Mouse (Mus musculus): ENCODE results near the gene Obscn. TPM values are rescaled to one million over a fixed set of nuclear protein-coding genes. Genes with fewer than 3 reads are reported as not detected.
"Not testable (repeated sequence)": the region's sequence is repeated elsewhere in the genome, so short reads cannot be mapped to it uniquely, and the experiment has no call there.

Gene Obscn
- polyA plus RNA-seq, 1 experiment from 2014 or later: 0.70 TPM

DNA sequence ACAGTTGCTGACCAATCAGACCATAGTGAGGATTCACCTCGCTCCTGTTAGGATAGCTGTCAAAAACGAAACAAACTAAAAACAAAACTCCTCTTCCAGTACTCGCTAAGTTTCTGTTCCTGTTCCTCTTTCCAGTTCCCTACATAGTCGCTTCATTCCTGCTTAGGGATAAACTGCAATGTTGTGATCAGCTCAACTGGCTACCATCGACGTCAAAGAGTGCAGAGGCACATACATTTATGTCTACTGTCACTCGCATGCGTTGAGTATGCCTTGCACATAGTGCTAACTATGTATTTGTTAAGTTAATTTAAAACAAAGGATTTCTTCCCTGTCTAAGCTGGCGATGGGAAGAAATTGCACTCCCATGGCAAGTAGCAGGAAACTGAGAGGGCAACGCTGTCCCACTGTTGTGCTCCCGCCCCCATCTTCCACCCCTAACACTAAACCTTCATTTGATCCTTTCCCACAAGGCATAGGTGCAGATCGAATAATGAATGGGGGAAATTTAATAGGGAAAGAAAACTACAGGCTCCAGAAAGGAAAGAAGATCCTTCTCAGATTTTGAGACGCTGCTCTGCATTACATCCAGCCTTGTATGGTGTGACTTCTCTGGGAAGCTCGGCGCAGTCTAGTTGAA lies 176.9 kb downstream of the Obscn start:
- no peak for ATAC-seq (ENCODE audit: insufficient number of reproducible peaks, insufficient read depth, low FRiP score, low TSS enrichment, low read depth)
- 39% methylated on average over 15 of the region's 15 CpGs for WGBS
- Histone ChIP-seq H3K27me3 (peaks cover 51% of the 10 kb centered on the region), H3K9ac (replicated peaks) (no peak overlapping the region), H3K27ac (no peak overlapping the region), H3K4me2 (peak overlapping the region; percentile 65), H3K9me3 (peaks cover 8% of the 10 kb centered on the region), H3K36me3 (peaks cover 12% of the 10 kb centered on the region), H3K4me1 (replicated peaks) (peaks cover 26% of the 10 kb centered on the region), H3K4me3 (replicated peaks) (peak overlapping the region; percentile 44)

DNA sequence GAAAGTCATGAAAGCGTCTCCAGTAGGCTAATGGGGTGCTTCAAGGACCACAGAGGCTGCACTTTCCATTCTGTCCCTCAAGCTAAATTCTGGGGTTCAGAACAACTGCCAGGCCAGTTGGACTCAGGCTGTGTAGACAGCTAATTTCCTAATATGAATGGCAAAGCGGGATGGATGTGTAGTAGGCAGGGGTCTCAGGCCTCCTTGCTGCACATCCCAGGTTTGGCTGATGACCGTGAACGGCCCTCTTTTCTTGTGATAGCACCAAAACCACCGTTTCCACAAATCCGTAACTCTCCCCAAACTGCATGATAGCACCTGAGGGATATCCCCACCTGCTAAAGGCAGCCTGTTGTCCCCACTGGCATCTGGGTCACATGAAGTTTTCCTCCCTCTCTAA lies 177.7 kb downstream of the Obscn start:
- H3K27ac ChIP-seq: no peak overlapping the region
- no peak for ATAC-seq (ENCODE audit: insufficient number of reproducible peaks, insufficient read depth, low FRiP score, low TSS enrichment, low read depth)
- no peak overlapping the region for H3K4me3 ChIP-seq (replicated peaks)
- no peak overlapping the region for H3K9ac ChIP-seq (replicated peaks)
- H3K36me3 ChIP-seq: peaks cover 12% of the 10 kb centered on the region
- no peak overlapping the region for H3K4me2 ChIP-seq
- H3K9me3 ChIP-seq: peaks cover 8% of the 10 kb centered on the region
- peaks cover 29% of the 10 kb centered on the region for H3K4me1 ChIP-seq (replicated peaks)
- H3K27me3 ChIP-seq: peaks cover 44% of the 10 kb centered on the region
- 87% methylated on average over 6 of the region's 6 CpGs for WGBS

DNA sequence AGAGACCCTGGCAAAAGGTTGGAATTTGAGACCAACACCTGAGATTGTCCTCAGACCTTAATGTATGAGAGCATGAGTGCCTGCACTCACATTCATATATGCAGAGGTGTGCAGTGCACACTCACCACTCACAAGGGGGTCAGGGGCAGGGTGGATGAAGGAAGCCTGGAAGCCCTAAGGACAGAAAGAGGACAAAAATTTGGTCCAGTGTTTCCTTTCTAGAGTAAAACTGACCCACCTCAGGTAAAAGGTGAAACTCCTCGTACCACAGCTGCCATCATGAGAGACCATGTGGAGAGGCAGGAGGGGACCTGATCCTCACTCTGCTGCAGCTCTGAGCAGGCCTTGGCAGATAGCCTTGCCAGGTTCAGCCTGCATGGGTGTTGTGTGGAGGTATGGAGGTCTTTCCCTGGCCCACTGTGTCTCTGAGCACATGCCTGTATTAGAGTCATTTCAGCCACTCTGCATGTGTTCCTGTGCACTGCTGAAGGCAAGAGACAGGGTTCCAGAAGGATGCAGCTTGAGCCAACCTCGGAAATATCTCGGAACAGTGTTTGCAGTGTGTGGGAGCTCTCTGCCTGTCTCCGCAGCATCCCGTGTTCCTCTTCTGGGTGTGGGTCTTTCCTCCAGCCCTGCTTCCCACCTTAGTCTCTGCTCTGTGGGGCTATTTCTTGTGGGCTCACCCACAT lies 178.8 kb downstream of the Obscn start:
- Histone ChIP-seq H3K9ac (replicated peaks) (peak overlapping the region; percentile 93), H3K4me1 (replicated peaks) (peaks cover 37% of the 10 kb centered on the region)
- WGBS: 90% methylated on average over 5 of the region's 5 CpGs

DNA sequence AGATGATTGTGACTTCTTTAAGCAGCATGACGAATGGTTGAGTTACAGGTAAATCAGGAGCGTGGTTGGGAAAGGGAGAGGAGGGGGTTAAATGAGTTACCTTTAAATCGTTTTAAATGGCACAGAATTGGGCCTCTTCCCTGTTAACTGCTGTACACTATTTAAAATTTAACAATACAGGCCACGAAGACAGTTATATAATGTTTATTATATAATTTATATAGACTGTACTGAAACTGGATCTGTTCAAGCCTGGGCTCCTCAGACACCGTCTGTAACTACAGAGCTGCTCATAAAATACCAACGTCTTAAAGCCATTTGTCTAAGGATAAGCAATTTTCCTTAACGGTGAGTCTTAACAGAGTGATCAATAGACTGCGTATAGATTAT lies 180.3 kb downstream of the Obscn start:
- WGBS: 29% methylated on average over 8 of the region's 8 CpGs
- Histone ChIP-seq H3K4me2 (peak overlapping the region; percentile 93), H3K4me3 (replicated peaks) (peak overlapping the region; percentile 75), H3K27me3 (peaks cover 34% of the 10 kb centered on the region), H3K27ac (no peak overlapping the region; the same call in 1 of the 2 replicates), H3K9me3 (no peaks in the 10 kb centered on the region), H3K4me1 (replicated peaks) (peaks cover 37% of the 10 kb centered on the region), H3K36me3 (peaks cover 12% of the 10 kb centered on the region), H3K9ac (replicated peaks) (peak overlapping the region; percentile 93)
- no peak for ATAC-seq (ENCODE audit: insufficient number of reproducible peaks, insufficient read depth, low FRiP score, low TSS enrichment, low read depth)

More for the DNA sequence above, 178.8 kb downstream of the Obscn start:
- no peak overlapping the region for H3K27ac ChIP-seq
- peaks cover 32% of the 10 kb centered on the region for H3K27me3 ChIP-seq
- peaks cover 12% of the 10 kb centered on the region for H3K36me3 ChIP-seq
- H3K9me3 ChIP-seq: peaks cover 8% of the 10 kb centered on the region
- peak overlapping the region; percentile 75; the same call in 1 of the 2 replicates for H3K4me3 ChIP-seq (replicated peaks)
- ATAC-seq (ENCODE audit: insufficient number of reproducible peaks, insufficient read depth, low FRiP score, low TSS enrichment, low read depth): no peak
- peak overlapping the region; percentile 93 for H3K4me2 ChIP-seq

DNA sequence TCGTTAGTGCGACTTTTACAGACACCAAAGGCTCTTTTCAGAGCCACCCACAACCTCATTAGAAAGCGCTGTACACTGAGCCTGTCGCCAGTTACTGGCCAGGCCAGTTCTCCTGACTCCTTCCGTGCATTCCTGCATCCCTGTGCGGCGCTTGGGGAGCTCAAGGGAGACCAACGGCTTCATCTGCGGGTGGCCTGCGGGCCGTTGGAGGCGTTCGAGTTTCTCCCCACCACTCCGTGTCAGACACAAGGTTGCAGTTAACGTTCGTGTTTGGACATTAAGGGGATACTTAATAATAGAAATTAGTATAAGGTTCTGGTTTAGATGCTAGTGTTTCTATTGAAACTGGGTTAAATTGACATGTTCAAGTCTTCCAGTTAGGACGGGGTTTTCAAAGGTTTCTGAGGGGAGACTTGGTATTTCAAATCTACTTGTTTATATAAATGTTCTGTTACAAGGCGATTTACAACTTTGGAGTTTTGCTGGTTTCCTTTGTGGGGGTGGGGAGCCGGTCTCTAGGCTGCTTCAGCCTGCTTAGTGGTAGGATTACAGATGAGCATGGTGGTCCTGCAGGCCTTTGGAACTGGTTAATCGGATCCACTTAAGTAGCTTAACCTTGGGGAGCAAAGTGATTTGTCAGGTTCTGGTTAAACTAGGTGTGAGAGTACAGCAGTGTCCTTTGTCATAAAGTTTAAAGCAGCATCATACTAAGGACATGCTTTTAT lies 180.9 kb downstream of the Obscn start:
- ATAC-seq (ENCODE audit: insufficient number of reproducible peaks, insufficient read depth, low FRiP score, low TSS enrichment, low read depth): no peak; the same call in 1 of the 2 replicates
- H3K4me2 ChIP-seq: peak overlapping the region; percentile 93
- peaks cover 37% of the 10 kb centered on the region for H3K4me1 ChIP-seq (replicated peaks)
- no peaks in the 10 kb centered on the region for H3K9me3 ChIP-seq
- under 1% methylated on average over 20 of the region's 20 CpGs for WGBS
- peak overlapping the region; percentile 93 for H3K9ac ChIP-seq (replicated peaks)
- H3K4me3 ChIP-seq (replicated peaks): peak overlapping the region; percentile 75
- H3K36me3 ChIP-seq: peaks cover 12% of the 10 kb centered on the region
- H3K27me3 ChIP-seq: peaks cover 36% of the 10 kb centered on the region
- H3K27ac ChIP-seq: peak overlapping the region; percentile 99

DNA sequence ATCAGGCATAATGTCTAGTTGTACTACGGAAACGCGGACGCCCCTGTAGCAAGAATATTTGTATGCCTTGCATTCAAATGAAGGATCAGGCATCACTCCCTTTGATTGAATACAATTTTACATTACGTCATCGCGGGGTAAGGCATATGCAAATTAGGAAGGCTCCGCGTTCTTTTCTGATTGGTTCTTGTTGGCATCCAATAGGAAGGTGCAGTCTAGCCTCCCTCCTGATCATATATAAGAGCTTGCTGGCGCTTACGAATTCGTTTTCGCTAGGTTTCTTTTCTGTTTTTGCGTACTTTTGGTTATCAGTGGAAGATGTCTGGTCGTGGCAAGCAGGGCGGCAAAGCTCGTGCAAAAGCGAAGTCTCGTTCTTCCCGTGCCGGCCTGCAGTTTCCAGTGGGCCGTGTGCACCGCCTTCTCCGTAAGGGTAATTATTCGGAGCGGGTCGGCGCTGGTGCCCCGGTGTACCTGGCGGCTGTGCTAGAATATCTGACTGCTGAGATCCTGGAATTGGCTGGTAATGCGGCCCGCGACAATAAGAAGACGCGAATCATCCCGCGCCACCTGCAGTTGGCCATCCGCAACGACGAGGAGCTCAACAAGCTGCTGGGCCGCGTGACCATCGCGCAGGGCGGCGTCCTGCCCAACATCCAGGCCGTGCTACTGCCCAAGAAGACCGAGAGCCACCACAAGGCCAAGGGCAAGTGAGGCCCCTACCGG lies 181.6 kb downstream of the Obscn start, which contains the start of the genes Hist3h2a and Trim17:
TSS of gene Hist3h2a (plus strand) at position 266 of the 723 bp plus-strand sequence.
TSS of gene Trim17 (plus strand) at position 266 of the 723 bp plus-strand sequence.
- H3K27me3 ChIP-seq: peaks cover 38% of the 10 kb centered on the region

DNA sequence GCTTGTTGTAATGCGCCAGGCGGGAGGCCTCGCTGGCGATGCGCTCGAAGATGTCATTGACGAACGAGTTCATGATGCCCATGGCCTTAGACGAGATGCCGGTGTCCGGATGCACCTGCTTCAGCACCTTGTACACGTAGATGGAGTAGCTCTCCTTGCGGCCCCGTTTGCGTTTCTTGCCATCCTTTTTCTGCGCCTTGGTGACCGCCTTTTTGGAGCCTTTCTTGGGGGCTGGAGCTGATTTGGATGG lies 182.1 kb downstream of the Obscn start:
- H3K4me3 ChIP-seq (replicated peaks): peak overlapping the region; percentile 75
- peak overlapping the region; percentile 70 for H3K9ac ChIP-seq (replicated peaks)
- ATAC-seq (ENCODE audit: insufficient number of reproducible peaks, insufficient read depth, low FRiP score, low TSS enrichment, low read depth); H3K9me3 ChIP-seq: not testable (repeated sequence)
- peak overlapping the region; percentile 90 for H3K27ac ChIP-seq
- peaks cover 12% of the 10 kb centered on the region for H3K36me3 ChIP-seq
- H3K4me1 ChIP-seq (replicated peaks): peaks cover 38% of the 10 kb centered on the region
- WGBS: 1% methylated on average over 17 of the region's 17 CpGs
- peaks cover 39% of the 10 kb centered on the region for H3K27me3 ChIP-seq
- peak overlapping the region; percentile 93 for H3K4me2 ChIP-seq

More for the DNA sequence above, 181.6 kb downstream of the Obscn start, which contains the start of the genes Hist3h2a and Trim17:
- Histone ChIP-seq H3K4me2 (peak within 1 kb of the TSS; percentile 93), H3K36me3 (peaks cover 12% of the 10 kb centered on the region), H3K27ac (peak within 1 kb of the TSS; percentile 99), H3K4me3 (replicated peaks) (peak within 1 kb of the TSS; percentile 75), H3K9me3 (no peaks in the 10 kb centered on the region), H3K9ac (replicated peaks) (peak within 1 kb of the TSS; percentile 93), H3K4me1 (replicated peaks) (peaks cover 37% of the 10 kb centered on the region)
- under 1% methylated on average over 49 of the region's 49 CpGs for WGBS
- ATAC-seq (ENCODE audit: insufficient number of reproducible peaks, insufficient read depth, low FRiP score, low TSS enrichment, low read depth): peak; percentile 89

DNA sequence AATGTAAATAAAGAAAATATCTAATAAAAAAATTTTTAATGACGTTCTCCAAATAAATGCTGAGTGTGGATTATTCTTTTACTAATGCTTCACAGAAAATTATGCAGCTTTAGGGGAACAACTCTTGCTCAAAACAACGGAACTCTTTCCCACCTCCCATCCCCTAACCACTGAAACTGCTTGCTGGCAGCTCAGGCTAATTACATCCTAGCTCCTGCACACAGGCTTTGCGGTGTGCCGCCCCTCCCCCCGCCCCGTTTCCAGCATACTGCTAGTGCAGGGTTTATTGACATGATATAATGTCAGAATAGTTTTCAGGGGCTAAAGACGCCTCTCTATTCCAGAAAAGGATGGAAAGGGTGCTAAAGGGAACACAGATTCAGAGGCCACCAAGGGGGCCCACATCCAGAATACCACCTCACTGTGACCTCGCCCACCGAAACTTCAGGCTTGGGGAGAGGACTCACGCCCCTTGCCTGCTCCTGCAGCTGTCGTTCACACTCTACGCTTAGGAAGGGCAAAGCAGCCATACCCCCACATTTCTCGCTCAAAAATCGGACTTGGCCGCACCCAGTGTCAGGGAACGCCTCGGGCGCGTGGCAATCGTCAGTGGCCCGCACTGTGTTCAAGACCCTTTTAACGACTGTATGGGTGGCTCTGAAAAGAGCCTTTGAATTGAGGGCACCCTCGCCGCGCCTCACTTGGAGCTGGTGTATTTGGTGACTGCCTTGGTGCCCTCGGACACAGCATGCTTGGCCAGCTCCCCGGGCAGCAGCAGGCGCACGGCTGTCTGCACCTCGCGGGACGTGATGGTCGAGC lies 182.6 kb downstream of the Obscn start:
- Histone ChIP-seq H3K4me2 (peak overlapping the region; percentile 93), H3K36me3 (peaks cover 12% of the 10 kb centered on the region), H3K4me1 (replicated peaks) (peaks cover 38% of the 10 kb centered on the region), H3K27ac (peak overlapping the region; percentile 90), H3K9me3 (no peaks in the 10 kb centered on the region), H3K4me3 (replicated peaks) (peak overlapping the region; percentile 75), H3K27me3 (peaks cover 39% of the 10 kb centered on the region), H3K9ac (replicated peaks) (peak overlapping the region; percentile 70)
- ATAC-seq (ENCODE audit: insufficient number of reproducible peaks, insufficient read depth, low FRiP score, low TSS enrichment, low read depth): peak; percentile 5; the same call in 1 of the 2 replicates
- under 1% methylated on average over 33 of the region's 33 CpGs for WGBS

DNA sequence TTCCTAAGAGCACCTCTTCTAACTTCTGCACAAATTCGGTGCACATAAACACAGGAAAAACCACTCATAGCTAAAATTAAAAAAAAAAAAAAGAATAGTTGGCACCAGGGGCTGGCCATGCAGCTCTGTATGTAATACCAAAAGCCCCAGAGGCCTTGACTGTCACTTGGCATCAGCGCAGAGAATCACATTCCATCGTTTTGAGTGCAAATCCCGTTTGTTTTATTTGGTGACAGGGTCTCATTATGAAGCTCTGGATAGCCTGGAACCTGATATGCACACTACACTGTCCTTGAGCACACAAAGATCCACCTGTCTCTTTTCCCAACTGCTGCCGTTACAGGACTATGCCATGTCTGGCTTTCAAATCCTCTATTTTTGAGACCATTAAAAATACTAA lies 185.0 kb downstream of the Obscn start:
- Histone ChIP-seq H3K27ac (no peak overlapping the region), H3K9ac (replicated peaks) (no peak overlapping the region), H3K4me2 (no peak overlapping the region), H3K9me3 (no peaks in the 10 kb centered on the region), H3K4me3 (replicated peaks) (no peak overlapping the region), H3K27me3 (peaks cover 46% of the 10 kb centered on the region), H3K36me3 (no peaks in the 10 kb centered on the region), H3K4me1 (replicated peaks) (peaks cover 29% of the 10 kb centered on the region)
- WGBS: 69% methylated on average over 5 of the region's 5 CpGs
- ATAC-seq (ENCODE audit: insufficient number of reproducible peaks, insufficient read depth, low FRiP score, low TSS enrichment, low read depth): no peak
